Mouse (Mus musculus) heart, embryonic 12.5 days (tissue): ENCODE results near the gene Plk1. TPM values are rescaled to one million over a fixed set of nuclear protein-coding genes. Genes with fewer than 3 reads are reported as not detected.

Experiments used
- ATAC-seq: fragments of 200-750 bp; cut with Nextera tagmentation; 2 replicates; pipeline ENCODE4 v1.8.0; 2017; ENCODE audit warnings: moderate TSS enrichment, moderate library complexity; ENCODE audit not compliant: insufficient number of reproducible peaks, low FRiP score
- H3K27ac ChIP-seq: fragments of 300-500 bp; sonication (generic); 2 replicates; pipeline ENCODE4 v1.5.1; 2016; ENCODE audit warnings: mild to moderate bottlenecking, moderate library complexity; ENCODE audit not compliant: poor library complexity, severe bottlenecking
- H3K27me3 ChIP-seq: fragments of 300-500 bp; sonication (generic); replicated peaks from 2 replicates; pipeline ENCODE4 v1.6.1; 2016; ENCODE audit warnings: mild to moderate bottlenecking, moderate library complexity
- H3K36me3 ChIP-seq: fragments of 300-500 bp; sonication (generic); 2 replicates; pipeline ENCODE4 v1.6.1; 2016; ENCODE audit warnings: mild to moderate bottlenecking, moderate library complexity
- H3K4me1 ChIP-seq: fragments of 300-500 bp; sonication (generic); replicated peaks from 2 replicates; pipeline ENCODE4 v1.6.1; 2016; ENCODE audit warnings: mild to moderate bottlenecking
- H3K4me2 ChIP-seq: fragments of 300-500 bp; sonication (generic); 2 replicates; pipeline ENCODE4 v1.6.1; 2016; ENCODE audit warnings: mild to moderate bottlenecking, moderate library complexity
- H3K4me3 ChIP-seq: fragments of 300-500 bp; sonication (generic); 2 replicates; pipeline ENCODE4 v1.5.1; 2016; ENCODE audit warnings: mild to moderate bottlenecking
- H3K9ac ChIP-seq: fragments of 300-500 bp; sonication (generic); 2 replicates; pipeline ENCODE4 v1.6.1; 2016; ENCODE audit warnings: mild to moderate bottlenecking, moderate library complexity
- H3K9me3 ChIP-seq: fragments of 300-500 bp; sonication (generic); replicated peaks from 2 replicates; pipeline ENCODE4 v1.6.1; 2016; ENCODE audit warnings: mild to moderate bottlenecking, moderate library complexity
- WGBS: fragments of 180-500 bp; shearing (Covaris S2); methylation state at CpG from one replicate; pipeline ENCODE4 v1.1.7; 2016; 5-methylcytosine and 5-hydroxymethylcytosine counted together
- polyA plus RNA-seq: library from polyadenylated mRNA; unstranded; fragments of >200 nt; fragmentation: Nextera tagmentation; extraction: Ambion mirVana; gene quantifications from 2 replicates; pipeline ENCODE4 v1.2.1, GENCODE M21; 2016

Gene Plk1
- polyA plus RNA-seq, result 103 and 112 TPM in 2 replicates

DNA sequence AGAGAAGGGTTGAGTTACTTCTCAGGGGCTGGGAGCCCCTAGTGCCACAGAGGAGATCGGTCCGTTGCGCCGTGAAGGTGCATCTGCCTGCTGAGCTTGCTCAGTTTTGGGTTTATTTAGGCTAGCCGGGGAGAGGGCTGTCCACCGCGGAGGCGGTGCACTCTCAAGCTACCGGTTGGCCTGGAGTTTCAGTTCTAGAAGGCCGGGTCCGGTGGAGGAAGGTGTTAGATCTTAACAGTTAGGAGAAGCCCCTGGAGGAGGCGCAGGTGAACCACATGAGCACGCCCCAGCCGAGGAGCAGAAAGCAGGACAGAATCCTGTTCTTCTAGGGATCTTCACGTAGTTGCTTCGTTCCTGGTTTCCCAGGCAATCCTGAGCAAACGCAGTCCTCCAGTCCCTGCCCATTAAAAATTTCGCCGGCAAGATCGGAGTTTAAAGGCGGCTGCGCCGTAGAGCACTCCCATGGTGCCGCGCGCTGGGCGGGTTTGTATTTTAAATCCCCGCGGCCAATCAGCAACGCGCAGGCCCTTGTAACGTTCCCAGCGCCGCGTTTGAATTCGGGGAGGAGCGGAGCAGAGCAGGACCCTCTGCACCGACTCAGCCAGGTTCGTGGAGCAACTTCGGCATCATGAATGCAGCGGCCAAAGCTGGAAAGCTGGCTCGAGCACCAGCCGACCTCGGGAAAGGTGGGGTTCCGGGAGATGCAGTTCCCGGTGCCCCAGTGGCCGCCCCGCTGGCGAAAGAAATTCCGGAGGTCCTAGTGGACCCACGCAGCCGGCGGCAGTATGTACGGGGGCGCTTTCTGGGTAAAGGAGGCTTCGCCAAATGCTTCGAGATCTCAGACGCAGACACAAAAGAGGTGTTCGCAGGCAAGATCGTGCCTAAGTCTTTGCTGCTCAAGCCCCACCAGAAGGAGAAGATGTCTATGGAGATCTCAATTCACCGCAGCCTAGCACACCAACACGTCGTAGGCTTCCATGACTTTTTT lies at the start of gene Plk1:
Plk1 (plus strand) TSS at position 525 of the 988 bp plus-strand sequence.
- Histone ChIP-seq H3K4me1 (peaks cover 35% of the 10 kb centered on the region), H3K27ac (peak within 1 kb of the TSS; percentile 65), H3K9me3 (no peaks in the 10 kb centered on the region), H3K4me3 (peak within 1 kb of the TSS; percentile 80), H3K4me2 (peak within 1 kb of the TSS; percentile 93), H3K27me3 (no peaks in the 10 kb centered on the region), H3K9ac (peak within 1 kb of the TSS; percentile 81), H3K36me3 (peaks cover 32% of the 10 kb centered on the region)
- ATAC-seq, result peak; percentile 92
- under 1% methylated on average over 63 of the region's 63 CpGs for WGBS

DNA sequence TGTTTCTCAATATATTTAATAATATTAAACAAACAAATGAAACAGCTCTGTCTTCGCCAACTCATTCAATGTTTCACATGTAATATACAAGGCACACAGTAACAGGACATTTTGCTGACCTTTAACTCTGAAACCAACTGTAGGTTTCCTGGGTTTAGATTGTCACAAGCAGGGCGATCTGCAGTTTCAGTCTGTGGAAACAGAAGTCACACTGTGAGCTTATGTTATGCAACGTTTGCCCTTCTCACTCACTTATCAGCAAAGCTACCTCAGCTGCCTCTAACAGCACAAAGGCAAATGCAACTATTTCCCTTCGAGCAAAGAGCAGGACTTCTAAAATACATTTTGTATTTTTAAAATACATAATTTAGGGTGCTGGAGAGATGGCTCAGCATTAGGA lies 35.7 kb upstream of the Plk1 start:
- Histone ChIP-seq H3K9ac (no peak overlapping the region), H3K4me1 (no peaks in the 10 kb centered on the region), H3K27ac (no peak overlapping the region), H3K4me2 (no peak overlapping the region), H3K4me3 (no peak overlapping the region), H3K9me3 (no peaks in the 10 kb centered on the region), H3K27me3 (no peaks in the 10 kb centered on the region), H3K36me3 (peaks cover 53% of the 10 kb centered on the region)
- no peak for ATAC-seq
- 83% methylated on average over 4 of the region's 4 CpGs for WGBS

- 71% methylated on average over 8 of the region's 8 CpGs for WGBS
- Histone ChIP-seq H3K27me3 (no peaks in the 10 kb centered on the region), H3K36me3 (peaks cover 52% of the 10 kb centered on the region), H3K9ac (no peak overlapping the region), H3K9me3 (no peaks in the 10 kb centered on the region), H3K4me3 (no peak overlapping the region), H3K27ac (no peak overlapping the region), H3K4me2 (no peak overlapping the region), H3K4me1 (no peaks in the 10 kb centered on the region)
- ATAC-seq, result no peak
Measured at GRCm38 (mm10) chr7:122125636-122126035, 33.6 kb upstream of the Plk1 start.

- Histone ChIP-seq H3K9ac (no peak overlapping the region), H3K4me3 (no peak overlapping the region), H3K27ac (no peak overlapping the region), H3K4me2 (no peak overlapping the region), H3K4me1 (no peaks in the 10 kb centered on the region), H3K36me3 (peaks cover 44% of the 10 kb centered on the region), H3K27me3 (no peaks in the 10 kb centered on the region), H3K9me3 (no peaks in the 10 kb centered on the region)
- no peak for ATAC-seq
- 92% methylated on average over 11 of the region's 11 CpGs for WGBS
Measured at GRCm38 (mm10) chr7:122126946-122127345, 32.3 kb upstream of the Plk1 start.

DNA sequence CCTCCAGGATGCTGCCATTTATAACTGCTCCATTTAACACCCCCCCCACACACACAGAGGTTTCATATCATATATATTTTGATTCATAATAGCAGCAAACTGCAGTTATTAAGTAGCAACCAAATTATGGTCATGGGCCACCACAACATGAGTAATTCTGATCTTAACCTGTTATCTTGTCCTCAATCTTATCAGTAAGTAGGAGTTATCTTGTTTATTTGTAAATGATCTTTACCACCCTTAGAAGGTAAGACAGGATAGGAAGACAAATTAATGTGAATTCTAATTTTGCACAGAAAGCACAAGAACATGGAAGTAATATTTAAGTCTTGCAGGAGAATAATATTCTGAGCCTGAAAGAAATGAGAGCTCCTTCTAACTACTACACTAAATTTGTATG lies 27.4 kb upstream of the Plk1 start:
- H3K4me3 ChIP-seq, result peak overlapping the region; percentile 92
- H3K27me3 ChIP-seq, result no peaks in the 10 kb centered on the region

DNA sequence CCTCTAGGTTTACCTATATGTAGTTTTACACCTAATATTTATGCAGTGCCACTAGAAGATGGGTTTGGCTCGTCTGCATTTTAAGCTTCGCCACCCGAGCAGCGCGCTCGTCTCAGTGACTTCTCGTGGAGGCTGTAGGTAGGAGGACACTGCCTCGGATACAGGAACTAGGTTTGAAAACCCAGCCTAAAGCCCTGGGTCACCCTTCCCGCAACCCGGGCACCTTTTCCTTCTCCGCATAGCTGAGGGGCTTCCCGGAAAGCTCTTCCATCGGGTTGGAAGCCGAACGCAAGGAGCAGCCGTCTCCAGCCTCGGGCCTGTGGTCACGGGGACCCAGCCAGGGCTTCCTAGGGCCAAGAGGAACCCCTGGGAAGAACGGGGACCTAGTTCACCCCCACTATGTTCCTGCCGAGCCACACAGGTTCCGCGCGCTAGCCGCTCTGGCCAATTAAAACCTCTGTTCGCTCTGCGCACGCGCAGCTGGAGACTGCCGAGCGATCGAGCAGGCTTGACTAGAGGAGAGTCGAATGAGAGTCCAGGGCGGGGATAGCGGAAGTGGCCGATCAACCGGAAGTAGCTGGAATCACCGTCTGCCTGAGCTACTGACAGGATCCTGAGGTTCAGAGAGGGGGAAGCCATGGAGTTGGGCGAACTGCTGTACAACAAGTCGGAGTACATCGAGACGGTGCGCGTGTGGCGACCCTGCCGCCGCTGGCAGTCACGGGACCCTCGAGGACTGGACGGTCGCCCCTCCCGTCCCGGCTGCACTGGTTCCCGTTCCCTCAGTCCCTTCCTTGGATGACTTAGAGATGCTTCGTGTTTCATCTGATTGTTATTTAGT lies 26.5 kb upstream of the Plk1 start, which contains the start of the genes Palb2 and Dctn5:
Palb2 (minus strand) TSS at position 489 of the 841 bp plus-strand sequence.
Dctn5 (plus strand) TSS at position 545 of the 841 bp plus-strand sequence.
- H3K4me3 ChIP-seq, result peak within 1 kb of the TSS; percentile 92

More for the DNA sequence above, 27.4 kb upstream of the Plk1 start:
- ATAC-seq, result no peak
- Histone ChIP-seq H3K4me2 (peak overlapping the region; percentile 74), H3K9me3 (no peaks in the 10 kb centered on the region), H3K27ac (no peak overlapping the region), H3K36me3 (peaks cover 47% of the 10 kb centered on the region), H3K4me1 (peaks cover 6% of the 10 kb centered on the region), H3K9ac (peak overlapping the region; percentile 90; the same call in 1 of the 2 replicates)

GRCm38 (mm10) chr7:122133338-122133625 lies 26.0 kb upstream of the Plk1 start:
- no peaks in the 10 kb centered on the region for H3K9me3 ChIP-seq
- peaks cover 6% of the 10 kb centered on the region for H3K4me1 ChIP-seq
- 15% methylated on average over 8 of the region's 8 CpGs for WGBS
- H3K4me3 ChIP-seq, result peak overlapping the region; percentile 92
- H3K36me3 ChIP-seq, result peaks cover 46% of the 10 kb centered on the region
- peak overlapping the region; percentile 90 for H3K9ac ChIP-seq
- peak overlapping the region; percentile 74 for H3K4me2 ChIP-seq
- no peaks in the 10 kb centered on the region for H3K27me3 ChIP-seq
- ATAC-seq, result no peak; the same call in 1 of the 2 replicates
- H3K27ac ChIP-seq, result peak overlapping the region; percentile 74

More for the DNA sequence above, 26.5 kb upstream of the Plk1 start, which contains the start of the genes Palb2 and Dctn5:
- peak within 1 kb of the TSS; percentile 74 for H3K27ac ChIP-seq
- WGBS, result 0% methylated on average over 54 of the region's 54 CpGs
- peak within 1 kb of the TSS; percentile 74 for H3K4me2 ChIP-seq
- peak within 1 kb of the TSS; percentile 90 for H3K9ac ChIP-seq
- no peaks in the 10 kb centered on the region for H3K27me3 ChIP-seq
- no peaks in the 10 kb centered on the region for H3K9me3 ChIP-seq
- peaks cover 46% of the 10 kb centered on the region for H3K36me3 ChIP-seq
- peaks cover 6% of the 10 kb centered on the region for H3K4me1 ChIP-seq
- peak; percentile 97 for ATAC-seq

GRCm38 (mm10) chr7:122135070-122135469 lies 24.2 kb upstream of the Plk1 start:
- H3K4me2 ChIP-seq, result no peak overlapping the region
- 70% methylated on average over 10 of the region's 10 CpGs for WGBS

DNA sequence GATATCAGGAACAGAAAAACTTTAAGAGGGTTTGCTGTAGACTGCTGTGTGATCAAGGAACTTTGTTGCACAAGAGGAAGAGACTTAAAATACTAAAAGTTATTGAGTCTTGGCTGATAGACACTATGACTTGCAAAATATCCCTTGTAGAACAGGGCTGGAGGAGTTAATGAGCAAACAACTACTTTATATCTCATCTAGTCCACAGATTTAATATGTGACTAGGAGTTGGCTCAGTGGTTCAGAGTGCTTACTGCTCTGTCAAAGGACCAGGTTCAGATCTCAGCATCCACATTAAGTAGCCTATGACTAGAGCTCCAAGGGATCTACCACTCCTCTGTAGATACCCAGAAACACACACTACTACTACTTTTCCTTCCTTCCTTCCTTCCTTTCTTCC lies 22.2 kb upstream of the Plk1 start:
- Histone ChIP-seq H3K27me3 (no peaks in the 10 kb centered on the region), H3K4me3 (no peak overlapping the region), H3K36me3 (peaks cover 75% of the 10 kb centered on the region), H3K27ac (no peak overlapping the region), H3K4me2 (no peak overlapping the region), H3K4me1 (peaks cover 6% of the 10 kb centered on the region), H3K9ac (no peak overlapping the region), H3K9me3 (no peaks in the 10 kb centered on the region)
- no peak for ATAC-seq

More at GRCm38 (mm10) chr7:122135070-122135469, 24.2 kb upstream of the Plk1 start:
- no peak overlapping the region for H3K9ac ChIP-seq
- H3K4me1 ChIP-seq, result peaks cover 6% of the 10 kb centered on the region
- H3K9me3 ChIP-seq, result no peaks in the 10 kb centered on the region
- H3K4me3 ChIP-seq, result no peak overlapping the region
- ATAC-seq, result no peak
- no peak overlapping the region for H3K27ac ChIP-seq
- no peaks in the 10 kb centered on the region for H3K27me3 ChIP-seq
- H3K36me3 ChIP-seq, result peaks cover 56% of the 10 kb centered on the region

- Histone ChIP-seq H3K27me3 (no peaks in the 10 kb centered on the region), H3K4me3 (no peak overlapping the region), H3K4me1 (peaks cover 6% of the 10 kb centered on the region), H3K27ac (no peak overlapping the region), H3K9me3 (no peaks in the 10 kb centered on the region), H3K9ac (no peak overlapping the region), H3K4me2 (no peak overlapping the region), H3K36me3 (peaks cover 83% of the 10 kb centered on the region)
- ATAC-seq, result no peak
- 88% methylated on average over 5 of the region's 5 CpGs for WGBS
Measured at GRCm38 (mm10) chr7:122138190-122138589, 21.0 kb upstream of the Plk1 start.

DNA sequence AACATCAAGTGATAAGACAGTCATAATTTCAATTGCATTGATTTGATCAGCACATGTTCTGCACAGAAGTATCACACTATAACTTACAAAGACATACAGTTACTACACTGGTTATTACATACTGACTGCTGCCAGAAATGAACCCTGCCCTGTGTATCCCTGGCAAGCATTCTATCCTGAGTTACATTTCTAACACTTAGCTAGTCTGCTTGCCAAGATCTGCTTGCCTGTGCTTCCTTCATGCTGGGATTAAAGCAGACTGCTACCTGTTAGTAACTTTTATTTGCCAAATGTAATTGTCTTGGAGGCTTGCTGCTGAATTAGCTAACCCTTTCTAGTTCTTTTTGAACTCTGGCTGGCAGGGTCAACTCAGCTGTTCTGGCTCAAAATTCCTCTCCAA lies 18.2 kb upstream of the Plk1 start:
- no peak overlapping the region for H3K4me3 ChIP-seq
- H3K9me3 ChIP-seq, result no peaks in the 10 kb centered on the region
- H3K4me1 ChIP-seq, result no peaks in the 10 kb centered on the region
- no peak overlapping the region for H3K27ac ChIP-seq
- no peaks in the 10 kb centered on the region for H3K27me3 ChIP-seq
- no peak for ATAC-seq
- H3K9ac ChIP-seq, result no peak overlapping the region
- no peak overlapping the region for H3K4me2 ChIP-seq
- peaks cover 94% of the 10 kb centered on the region for H3K36me3 ChIP-seq
